In the genomic region with DNA sequence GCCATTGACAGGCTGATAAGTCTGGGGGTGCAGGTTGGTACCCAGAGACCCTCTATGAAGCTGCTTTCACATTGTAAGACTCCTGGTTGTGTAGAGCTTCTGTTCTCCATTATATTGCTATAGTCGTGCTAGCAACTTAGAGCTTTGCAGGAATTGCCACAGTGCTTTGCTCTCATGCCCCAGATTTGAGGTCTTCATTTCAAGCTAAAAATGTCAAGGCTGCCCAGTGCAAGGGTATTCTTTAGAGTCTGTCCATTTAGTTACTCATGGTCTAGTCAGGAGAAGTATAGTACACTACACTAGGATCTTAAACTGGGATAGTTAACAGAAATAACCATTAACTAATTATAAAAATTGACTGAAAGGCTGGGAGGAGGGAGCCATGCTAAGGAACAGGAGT, we compare ENCODE assay signal across 8 mouse cellular contexts.
"Had no signal": no experiment of that assay in that cellular context is flagged by ENCODE, and none has a peak within 500 bp of the region (broad histone marks: within the 10 kb centered on the region; RNA-seq: fewer than 3 reads in every experiment).

No protein-coding gene starts in this region.

- DNase-seq: liver, postnatal 0 days; lung, adult 2 months; lung, postnatal 14 days; lung, postnatal 36 days; right cerebral cortex, postnatal 14 days; thymus, adult 18-20 months; thymus, postnatal 14 days; thymus, postnatal 36 days had no signal
